Mouse (Mus musculus): Measurements from ENCODE around the gene Meox2.

- TF ChIP-seq POLR2A (IDR thresholded peaks at IDR 0.05; ENCODE audit: borderline replicate concordance, extremely low read depth, low read depth, low read length): no peak
- TF ChIP-seq CTCF (IDR thresholded peaks at IDR 0.05; ENCODE audit: insufficient read depth, low read length): no peak
These were observed 33.9 kb downstream of the Meox2 start for GRCm38 (mm10) chr12:37142080-37142703.

All from lung, adult 2 months (tissue).